Mouse (Mus musculus) thymus, adult 2 months (tissue): ENCODE results near the gene Gm11444.

Source experiments
- CTCF ChIP-seq: fragments of 200-500 bp; IDR thresholded peaks from 2 replicates; pipeline ENCODE4 v1.5.1; 2012; ENCODE audit warnings: mild to moderate bottlenecking, control low read depth, low read length, moderate library complexity, borderline replicate concordance; ENCODE audit not compliant: control insufficient read depth, poor library complexity, insufficient read depth; ENCODE audit errors: extremely low read depth
- POLR2A ChIP-seq: fragments of 200-500 bp; IDR thresholded peaks from 2 replicates; pipeline ENCODE4 v1.6.1; 2012; ENCODE audit warnings: mild to moderate bottlenecking, low read length, control low read depth, moderate library complexity; ENCODE audit not compliant: control insufficient read depth, poor library complexity, insufficient read depth; ENCODE audit errors: extremely low read depth

GRCm38 (mm10) chr11:85857997-85858698 is 8.0 kb upstream of the Gm11444 start:
- TF ChIP-seq POLR2A (no peak), CTCF (no peak)
